Mouse (Mus musculus): ENCODE measurements around the gene A930004D18Rik.

Gene A930004D18Rik

GRCm38 (mm10) chr2:18038141-18038752 is 710 bp upstream of the A930004D18Rik start:
- no peak for DNase-seq (ENCODE audit: extremely low spot score)

- DNase-seq (ENCODE audit: extremely low spot score) = peak; percentile 24
Observed at GRCm38 (mm10) chr2:18034371-18035250, 2.9 kb downstream of the A930004D18Rik start.

GRCm38 (mm10) chr2:18033166-18034108 is 4.1 kb downstream of the A930004D18Rik start:
- DNase-seq (ENCODE audit: extremely low spot score) = peak; percentile 54

GRCm38 (mm10) chr2:18032538-18032895 is 5.0 kb downstream of the A930004D18Rik start:
- DNase-seq (ENCODE audit: extremely low spot score) = no peak

GRCm38 (mm10) chr2:18031831-18032537 is 5.6 kb downstream of the A930004D18Rik start:
- DNase-seq (ENCODE audit: extremely low spot score) = peak; percentile 89

- peak; percentile 78 for DNase-seq (ENCODE audit: extremely low spot score)
Observed at GRCm38 (mm10) chr2:18031271-18031821, 6.2 kb downstream of the A930004D18Rik start.

- peak; percentile 58 for DNase-seq (ENCODE audit: extremely low spot score)
Observed at GRCm38 (mm10) chr2:18030581-18030980, 7.0 kb downstream of the A930004D18Rik start.

GRCm38 (mm10) chr2:18029656-18030055 is 7.9 kb downstream of the A930004D18Rik start:
- DNase-seq (ENCODE audit: extremely low spot score) = peak; percentile 38

GRCm38 (mm10) chr2:18028140-18029021 is 9.2 kb downstream of the A930004D18Rik start:
- peak; percentile 90 for DNase-seq (ENCODE audit: extremely low spot score)

GRCm38 (mm10) chr2:18027448-18028139 is 9.9 kb downstream of the A930004D18Rik start:
- peak; percentile 96 for DNase-seq (ENCODE audit: extremely low spot score)

- DNase-seq (ENCODE audit: extremely low spot score) = peak; percentile 77
Observed at GRCm38 (mm10) chr2:18026116-18026947, 11.2 kb downstream of the A930004D18Rik start.

GRCm38 (mm10) chr2:18025781-18026115 is 11.8 kb downstream of the A930004D18Rik start:
- DNase-seq (ENCODE audit: extremely low spot score) = no peak

GRCm38 (mm10) chr2:18025116-18025515 is 12.4 kb downstream of the A930004D18Rik start:
- no peak for DNase-seq (ENCODE audit: extremely low spot score)

GRCm38 (mm10) chr2:18022886-18023285 is 14.7 kb downstream of the A930004D18Rik start:
- DNase-seq (ENCODE audit: extremely low spot score) = no peak

- DNase-seq (ENCODE audit: extremely low spot score) = no peak
Observed at GRCm38 (mm10) chr2:18019122-18019521, 18.4 kb downstream of the A930004D18Rik start.

- no peak for DNase-seq (ENCODE audit: extremely low spot score)
Observed at GRCm38 (mm10) chr2:18017321-18017720, 20.2 kb downstream of the A930004D18Rik start.

- DNase-seq (ENCODE audit: extremely low spot score) = no peak
Observed at GRCm38 (mm10) chr2:18016639-18017038, 20.9 kb downstream of the A930004D18Rik start.

- DNase-seq (ENCODE audit: extremely low spot score) = no peak
Observed at GRCm38 (mm10) chr2:18015581-18015980, 22.0 kb downstream of the A930004D18Rik start.

- no peak for DNase-seq (ENCODE audit: extremely low spot score)
Observed at GRCm38 (mm10) chr2:18012866-18013265, 24.7 kb downstream of the A930004D18Rik start.

Measured in embryo, embryonic 9.5 days (tissue).